Mouse (Mus musculus) embryonic fibroblast, embryonic 13.5 days (primary cell): ENCODE measurements at regions not wholly inside any gene's neighbourhood (a gene's known extent, or its start where the extent isn't known, plus 50 kb on each side); places are given as distances from the start of the nearest gene placed in this dataset.

Source experiments
- CTCF ChIP-seq: IDR thresholded peaks from 2 replicates; pipeline ENCODE4 v1.5.1; 2011; ENCODE audit warnings: mild to moderate bottlenecking, control low read depth, low read length, moderate library complexity, borderline replicate concordance; ENCODE audit not compliant: insufficient read depth
- POLR2A ChIP-seq: IDR thresholded peaks from 2 replicates; pipeline ENCODE4 v1.6.1; 2011; ENCODE audit warnings: low read depth, mild to moderate bottlenecking, control low read depth, low read length, moderate library complexity

DNA sequence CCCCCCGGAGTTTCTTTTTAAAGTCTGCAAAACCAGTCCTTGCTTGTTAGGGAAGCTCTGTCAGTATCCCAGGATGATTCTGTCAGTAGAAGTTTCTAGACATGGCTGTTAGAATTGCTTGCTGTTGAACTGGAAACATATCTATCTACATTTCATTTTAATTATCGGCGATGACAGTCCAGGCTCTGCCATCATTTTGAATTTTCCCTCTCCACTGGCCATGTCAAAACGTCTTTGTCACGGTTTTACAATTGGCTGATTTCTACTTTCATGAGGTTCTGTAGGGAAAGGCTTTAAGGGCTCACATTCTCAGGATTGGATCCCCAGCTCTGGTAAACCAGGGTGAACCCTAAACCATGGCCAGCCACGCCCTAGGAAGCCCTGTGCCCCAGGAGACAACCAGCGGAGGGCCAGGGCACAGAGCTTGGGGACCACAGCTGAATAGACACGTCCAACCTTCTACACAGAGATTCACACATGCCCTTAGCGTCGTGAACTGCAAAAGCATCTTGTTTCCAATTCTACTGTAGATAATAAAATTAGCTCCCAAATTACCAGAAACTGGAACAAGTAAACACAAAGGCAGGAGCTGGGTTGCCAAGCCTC, 177.8 kb downstream of the Efcab1 start:
- no peak for TF ChIP-seq CTCF
- no peak for TF ChIP-seq POLR2A
